Mouse (Mus musculus) adipose tissue, adult 10 weeks (tissue): ENCODE measurements around the gene Actr1b. TPM values are rescaled to one million over a fixed set of nuclear protein-coding genes. Genes with fewer than 3 reads are reported as not detected.

Experiments
- polyA plus RNA-seq: library from polyadenylated mRNA; stranded (reverse); fragments of 350-450 nt; fragmentation: Illumina TruSeq; extraction: RNeasy Lipid Tissue Mini Kit (QIAGEN cat#74804); gene quantifications from one replicate; pipeline ENCODE4 v1.2.3, GENCODE M21; 2014; ENCODE audit warnings: low read depth, low replicate concordance

Actr1b gene
- 62.7 TPM for polyA plus RNA-seq

DNA sequence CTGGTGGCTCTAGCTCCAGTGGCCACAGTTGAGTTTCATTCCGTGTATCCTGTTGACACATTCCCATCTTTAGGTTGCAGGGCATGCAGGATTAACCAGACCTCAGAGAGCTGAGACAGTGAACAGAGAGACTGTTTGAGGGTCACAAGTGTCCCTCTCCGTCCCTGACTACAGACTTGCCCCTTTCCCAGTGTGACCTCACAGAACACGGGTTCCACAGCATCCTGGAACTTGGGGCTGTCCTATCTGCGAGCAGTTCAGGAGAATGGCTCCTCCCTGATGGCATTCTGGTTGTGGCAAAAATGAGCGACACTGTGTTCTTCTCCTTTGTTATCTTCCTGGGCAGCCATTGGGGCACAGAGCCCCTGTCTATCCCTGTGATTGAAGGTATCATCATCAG is at the start of gene Actr1b:
Actr1b (minus strand) TSS at position 112 of the 400 bp plus-strand sequence.

DNA sequence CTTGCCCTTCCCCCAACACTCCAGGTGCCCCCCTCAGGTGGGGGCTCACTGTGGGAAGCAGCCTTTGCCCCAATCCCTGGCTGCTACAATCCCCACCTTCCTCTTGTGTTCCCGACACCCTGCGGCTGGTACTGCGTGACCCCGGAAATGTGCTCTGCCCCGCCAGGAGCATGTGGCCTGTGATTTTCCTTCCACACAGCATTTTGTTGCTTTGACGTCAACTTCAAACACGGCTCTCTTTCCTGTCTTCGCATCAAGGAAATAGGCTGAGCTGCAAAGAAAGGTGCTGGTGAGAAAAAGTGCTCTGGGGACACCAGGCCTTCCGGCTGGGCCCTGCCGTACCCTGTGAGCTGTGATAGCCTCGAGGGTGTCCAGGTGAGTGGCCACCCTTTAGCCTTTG is 47.3 kb upstream of the Actr1b start, which contains the start of gene Zap70:
Zap70 (plus strand) TSS at position 231 of the 400 bp plus-strand sequence.

DNA sequence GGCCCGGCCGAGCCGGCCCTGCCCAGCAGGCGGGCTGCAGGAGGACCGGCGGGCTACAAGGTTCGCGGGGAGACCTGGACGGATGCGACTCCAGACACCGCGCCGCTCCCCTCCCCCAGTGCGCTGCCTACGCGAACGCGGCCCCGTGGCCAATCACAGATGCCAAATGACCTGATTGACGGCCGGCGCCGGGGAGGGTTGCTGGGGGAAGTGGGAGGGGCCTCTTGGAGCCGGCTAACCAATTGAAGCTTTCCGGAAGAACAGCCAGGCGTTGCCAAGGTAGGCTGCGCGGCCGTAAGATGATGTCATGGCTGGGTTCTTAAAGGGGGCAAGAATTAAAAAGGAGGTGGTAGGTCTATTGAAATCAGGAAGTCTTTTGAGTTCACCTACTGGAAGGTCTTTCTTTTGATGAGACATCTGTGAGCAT is 4.4 kb downstream of the Actr1b start, which contains the start of gene 4933424G06Rik:
4933424G06Rik (plus strand) TSS at position 296 of the 427 bp plus-strand sequence.

DNA sequence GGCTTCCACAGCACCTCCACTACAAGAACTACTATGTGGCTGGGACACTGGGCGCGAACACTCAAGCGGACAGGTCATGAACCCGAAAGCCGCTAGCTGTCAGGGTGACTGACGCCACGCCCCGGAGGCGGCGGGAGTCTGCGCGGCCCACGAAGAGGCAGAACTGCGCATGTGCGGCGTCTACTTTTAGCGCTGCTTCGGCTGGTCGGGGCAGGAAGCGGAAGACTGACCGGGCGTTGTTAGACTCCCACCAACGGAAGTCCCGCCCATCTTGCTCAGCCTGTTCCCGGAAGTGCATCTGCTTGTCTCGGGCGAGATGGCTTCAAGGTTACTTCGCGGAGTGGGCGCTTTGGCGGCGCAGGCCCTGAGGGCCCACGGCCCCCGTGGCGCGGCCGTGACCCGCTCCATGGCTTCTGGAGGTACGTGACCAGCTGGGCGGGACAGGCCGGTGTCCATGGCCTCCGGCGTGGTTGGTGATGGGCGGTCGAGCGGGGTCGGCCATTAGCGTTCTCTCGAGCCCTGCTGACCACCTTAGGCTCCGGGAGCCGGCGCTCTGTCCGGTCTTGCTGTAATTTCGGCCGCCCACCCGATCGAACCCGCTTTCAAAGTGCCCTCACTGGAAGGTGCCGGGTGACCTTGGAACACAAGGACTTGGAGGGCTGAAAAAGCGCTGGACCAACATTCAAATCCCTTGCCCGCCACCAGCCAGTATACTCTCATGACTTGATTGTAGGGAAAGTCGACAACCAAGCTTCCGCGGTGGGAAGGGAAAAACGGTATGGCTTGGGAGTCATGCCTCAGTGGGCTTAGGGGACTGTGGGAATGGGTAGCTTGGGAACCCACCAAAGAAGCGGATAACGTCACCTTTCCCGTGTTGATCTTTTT is 22.7 kb downstream of the Actr1b start, which contains the start of gene Cox5b:
Cox5b (plus strand) TSS at position 179 of the 885 bp plus-strand sequence.

DNA sequence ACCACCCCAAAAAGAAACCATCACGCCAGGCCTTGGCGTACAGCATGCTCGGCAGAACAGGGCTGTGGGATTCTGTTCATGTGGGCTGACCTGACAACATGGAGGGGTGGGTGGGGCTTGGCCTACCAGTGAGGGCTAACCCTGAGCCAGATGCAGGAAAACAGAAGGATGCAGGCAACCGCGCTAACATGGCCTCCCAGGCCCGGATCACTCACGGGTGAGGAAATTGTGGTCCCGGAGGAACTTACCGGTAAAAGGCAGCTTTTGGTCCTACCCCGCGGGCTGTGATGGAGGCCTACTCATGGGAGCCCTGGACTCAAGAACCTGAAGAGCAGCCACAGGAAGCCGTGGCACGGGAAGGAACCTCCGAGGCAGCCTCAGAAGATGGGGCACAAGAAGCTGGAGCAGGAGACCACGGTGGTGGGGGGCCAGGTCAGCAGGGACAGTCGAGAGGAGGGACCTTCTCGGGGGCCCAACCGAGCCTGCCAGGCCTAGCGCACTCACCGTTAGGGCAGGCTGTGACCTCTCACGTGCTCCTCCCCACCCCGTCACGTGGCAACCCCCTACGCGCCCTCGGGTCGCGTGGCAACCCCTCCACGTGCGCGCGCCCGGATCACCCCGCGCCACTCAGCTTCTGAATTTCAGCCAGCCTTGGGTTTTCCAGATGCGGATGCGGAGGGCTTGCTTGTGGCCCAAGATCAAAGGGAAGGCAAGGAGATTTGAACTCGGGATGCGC is 31.4 kb downstream of the Actr1b start, which contains the start of gene Fam178b:
Fam178b (minus strand) TSS at position 564 of the 736 bp plus-strand sequence.

Other genes with a start within 250 kb of the Actr1b start
- gene Cnnm4, start 242.8 kb downstream of the Actr1b start, polyA plus RNA-seq: 5.2 TPM
- gene Cnnm3, start 202.6 kb downstream of the Actr1b start, polyA plus RNA-seq: 18.9 TPM
- 7.0 TPM for gene Ankrd23, start 177.5 kb downstream of the Actr1b start, polyA plus RNA-seq
- not detected for gene Gm42417, start 175.0 kb downstream of the Actr1b start, polyA plus RNA-seq
- 7.7 TPM for gene Ankrd39, start 167.0 kb downstream of the Actr1b start, polyA plus RNA-seq
- 16.3 TPM for gene Sema4c, start 156.1 kb downstream of the Actr1b start, polyA plus RNA-seq
- gene Fam178b, start 31.2 kb downstream of the Actr1b start, polyA plus RNA-seq: 6.2 TPM
- gene Cox5b, start 23.0 kb downstream of the Actr1b start, polyA plus RNA-seq: 325 TPM
- gene 4933424G06Rik, start 4.3 kb downstream of the Actr1b start, polyA plus RNA-seq: 0.86 TPM
- gene Zap70, start 47.4 kb upstream of the Actr1b start, polyA plus RNA-seq: 13.1 TPM
- 24.1 TPM for gene Tmem131, start 229.2 kb upstream of the Actr1b start, polyA plus RNA-seq